Mouse (Mus musculus) hindbrain, postnatal 0 days (tissue): Measurements from ENCODE around the gene Mettl6. TPM values are rescaled to one million over a fixed set of nuclear protein-coding genes. Genes with fewer than 3 reads are reported as not detected.
A peak's percentile ranks its signal among the peaks of the same experiment; 100 is the strongest.

Experiments
- ATAC-seq: fragments of 200-750 bp; cut with Nextera tagmentation; 2 replicates; pipeline ENCODE4 v1.8.0; 2017; ENCODE audit warnings: mild to moderate bottlenecking, moderate TSS enrichment, moderate library complexity
- DNase-seq: peaks from one replicate; pipeline ENCODE4 v3.0.0-alpha.2; 2015; ENCODE audit warnings: low spot score
- H3K27ac ChIP-seq: fragments of 300-500 bp; sonication (generic); 2 replicates; pipeline ENCODE4 v1.5.1; 2014; ENCODE audit warnings: mild to moderate bottlenecking
- H3K27me3 ChIP-seq: fragments of 300-500 bp; sonication (generic); 2 replicates; pipeline ENCODE4 v1.6.1; 2014; ENCODE audit warnings: low read length, mixed read lengths; ENCODE audit not compliant: insufficient read depth
- H3K36me3 ChIP-seq: fragments of 300-500 bp; sonication (generic); 2 replicates; pipeline ENCODE4 v1.6.1; 2014; ENCODE audit warnings: low read length, mixed read lengths; ENCODE audit not compliant: insufficient read depth
- H3K4me1 ChIP-seq: fragments of 300-500 bp; sonication (generic); 2 replicates; pipeline ENCODE4 v1.6.1; 2014; ENCODE audit warnings: antibody characterized with exemption, low read length, mixed read lengths; ENCODE audit not compliant: insufficient read depth
- H3K4me2 ChIP-seq: fragments of 300-500 bp; sonication (generic); 2 replicates; pipeline ENCODE4 v1.6.1; 2014; ENCODE audit warnings: low read depth, mild to moderate bottlenecking, low read length, moderate library complexity, mixed read lengths
- H3K4me3 ChIP-seq: fragments of 300-500 bp; sonication (generic); 2 replicates; pipeline ENCODE4 v1.5.1; 2014; ENCODE audit warnings: low read length
- H3K9ac ChIP-seq: fragments of 300-500 bp; sonication (generic); replicated peaks from 2 replicates; pipeline ENCODE4 v1.6.1; 2014; ENCODE audit warnings: mild to moderate bottlenecking, low read length, moderate library complexity, mixed read lengths
- H3K9me3 ChIP-seq: fragments of 300-500 bp; sonication (generic); 2 replicates; pipeline ENCODE4 v1.6.1; 2016; ENCODE audit warnings: low read length, mixed read lengths
- CTCF ChIP-seq: IDR thresholded peaks from 2 replicates; pipeline ENCODE4 v1.5.1; 2016; ENCODE audit warnings: antibody characterized with exemption, control low read depth, low read depth
- WGBS: fragments of 180-500 bp; shearing (Covaris S2); extraction: QIAGEN DNeasy Blood & Tissue Kit; methylation state at CpG from one replicate; pipeline ENCODE4 v1.1.7; 2014; 5-methylcytosine and 5-hydroxymethylcytosine counted together
- polyA plus RNA-seq: library from polyadenylated mRNA; unstranded; fragments of >200 nt; fragmentation: Nextera tagmentation; extraction: Ambion mirVana; gene quantifications from 2 replicates; pipeline ENCODE4 v1.2.1, GENCODE M21; 2015
- total RNA-seq: library from RNA; depleted of rRNA; stranded (reverse); fragments of >200 nt; gene quantifications from 2 replicates; pipeline ENCODE4 v1.2.3, GENCODE M21; 2014; rRNA removed

Gene Mettl6
- total and polyA plus RNA-seq, 2 experiments from 2014 or later, result 14.8 to 32.7 TPM

DNA sequence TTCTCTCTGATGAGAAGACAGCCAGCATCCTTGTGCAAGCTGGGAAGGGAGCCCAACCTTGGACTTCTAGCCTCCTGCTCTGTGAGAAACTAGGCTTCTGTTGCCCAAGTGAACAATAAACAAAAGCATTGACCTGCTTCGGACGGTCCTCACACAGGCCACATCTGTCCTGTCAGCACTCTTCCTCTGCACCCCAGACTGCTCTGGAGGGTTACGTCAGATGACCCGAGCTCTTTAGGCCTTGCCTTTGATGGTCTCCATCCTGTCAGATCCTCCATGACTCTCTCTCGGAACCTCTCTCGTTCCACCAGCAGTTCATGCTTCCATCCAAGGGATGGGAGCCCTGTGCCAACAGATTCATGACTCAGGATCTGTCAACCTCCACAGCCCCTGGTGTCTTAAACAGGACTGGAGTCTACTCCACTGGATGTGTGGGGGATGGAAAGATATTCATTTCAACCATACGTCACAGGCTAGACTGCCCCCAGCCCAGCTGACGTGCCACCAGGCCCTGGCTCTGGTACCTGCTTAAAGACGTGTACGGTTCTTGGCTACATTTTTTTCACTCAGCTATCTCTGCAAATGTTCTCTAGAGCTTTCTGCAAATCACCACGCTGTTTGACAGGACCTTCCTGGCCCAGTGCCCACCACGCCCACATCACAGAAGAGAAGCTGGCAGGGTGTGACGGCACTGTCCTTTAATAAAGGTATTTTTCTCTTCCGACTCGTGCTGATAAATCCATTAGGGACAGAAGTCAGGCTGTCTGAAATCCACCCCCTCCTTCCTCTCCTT lies 66.4 kb downstream of the Mettl6 start:
- Histone ChIP-seq H3K9me3 (no peaks in the 10 kb centered on the region), H3K27me3 (no peaks in the 10 kb centered on the region), H3K4me2 (no peak overlapping the region), H3K9ac (no peak overlapping the region), H3K4me3 (no peak overlapping the region), H3K4me1 (0 out of 2 replicates have a peak, but pooled peaks cover 7% of the 10 kb centered on the region), H3K36me3 (no peaks in the 10 kb centered on the region), H3K27ac (no peak overlapping the region)
- WGBS, result 53% methylated on average over 15 of the region's 15 CpGs
- TF ChIP-seq CTCF, result no peak
- DNase-seq, result no peak
- ATAC-seq, result peak; percentile 43; the same call in 1 of the 2 replicates

Other genes with a start within 250 kb of the Mettl6 start
- gene Phf7, start 243.7 kb downstream of the Mettl6 start, total RNA-seq, result 4.1 and 5.3 TPM in 2 replicates
- gene Phf7, start 243.7 kb downstream of the Mettl6 start, polyA plus RNA-seq, result 8.8 and 11.0 TPM in 2 replicates
- 119 and 136 TPM in 2 replicates for gene Bap1, start 243.6 kb downstream of the Mettl6 start, total RNA-seq
- gene Bap1, start 243.6 kb downstream of the Mettl6 start, polyA plus RNA-seq, result 101 and 104 TPM in 2 replicates
- gene Dnah1, start 171.1 kb downstream of the Mettl6 start, total RNA-seq, result 5.1 and 9.9 TPM in 2 replicates
- gene Dnah1, start 171.1 kb downstream of the Mettl6 start, polyA plus RNA-seq, result 2.1 and 2.6 TPM in 2 replicates
- 46.8 and 48.2 TPM in 2 replicates for gene Capn7, start 158.4 kb downstream of the Mettl6 start, total RNA-seq
- gene Capn7, start 158.4 kb downstream of the Mettl6 start, polyA plus RNA-seq, result 50.4 and 50.5 TPM in 2 replicates
- 41.6 and 53.9 TPM in 2 replicates for gene Sh3bp5, start 59.0 kb downstream of the Mettl6 start, total RNA-seq
- gene Sh3bp5, start 59.0 kb downstream of the Mettl6 start, polyA plus RNA-seq, result 127 and 149 TPM in 2 replicates
- 8.6 and 11.7 TPM in 2 replicates for gene Eaf1, start 641 bp downstream of the Mettl6 start, total RNA-seq
- gene Eaf1, start 641 bp downstream of the Mettl6 start, polyA plus RNA-seq, result 6.3 and 6.4 TPM in 2 replicates
- 0.47 and 0.63 TPM in 2 replicates for gene Colq, start 96.3 kb upstream of the Mettl6 start, total RNA-seq
- 0.79 and 0.80 TPM in 2 replicates for gene Colq, start 96.3 kb upstream of the Mettl6 start, polyA plus RNA-seq
- gene Gm49387, start 145.8 kb upstream of the Mettl6 start, total RNA-seq, result not detected in 2 replicates
- 1.2 TPM in 1 of 2 replicates, not detected in the other for gene Gm49387, start 145.8 kb upstream of the Mettl6 start, polyA plus RNA-seq
- 30.8 and 42.4 TPM in 2 replicates for gene Btd, start 146.0 kb upstream of the Mettl6 start, total RNA-seq
- gene Btd, start 146.0 kb upstream of the Mettl6 start, polyA plus RNA-seq, result 22.4 and 24.5 TPM in 2 replicates
- gene Hacl1, start 146.2 kb upstream of the Mettl6 start, total RNA-seq, result 6.3 and 12.8 TPM in 2 replicates
- 10.9 and 11.3 TPM in 2 replicates for gene Hacl1, start 146.2 kb upstream of the Mettl6 start, polyA plus RNA-seq